Mouse (Mus musculus) forebrain, embryonic 15.5 days (tissue): ENCODE measurements around the gene Zfp91. TPM values are rescaled to one million over a fixed set of nuclear protein-coding genes. Genes with fewer than 3 reads are reported as not detected.
"Not testable (repeated sequence)": the region's sequence is repeated elsewhere in the genome, so short reads cannot be mapped to it uniquely, and the experiment has no call there.

Experiments used
- ATAC-seq: fragments of 200-750 bp; cut with Nextera tagmentation; replicated peaks from 2 replicates; pipeline ENCODE4 v1.8.0; 2017; ENCODE audit warnings: mild to moderate bottlenecking, moderate TSS enrichment, moderate library complexity
- H3K27ac ChIP-seq: fragments of 300-500 bp; sonication (generic); replicated peaks from 2 replicates; pipeline ENCODE4 v1.5.1; 2015; ENCODE audit warnings: mild to moderate bottlenecking, inconsistent platforms
- H3K27me3 ChIP-seq: fragments of 300-500 bp; sonication (generic); 2 replicates; pipeline ENCODE4 v1.6.1; 2015; ENCODE audit warnings: inconsistent platforms
- H3K36me3 ChIP-seq: fragments of 300-500 bp; sonication (generic); 2 replicates; pipeline ENCODE4 v1.6.1; 2015; ENCODE audit warnings: mild to moderate bottlenecking, inconsistent platforms
- H3K4me1 ChIP-seq: fragments of 300-500 bp; sonication (generic); 2 replicates; pipeline ENCODE4 v1.6.1; 2015; ENCODE audit warnings: inconsistent platforms
- H3K4me2 ChIP-seq: fragments of 300-500 bp; sonication (generic); replicated peaks from 2 replicates; pipeline ENCODE4 v1.6.1; 2015; ENCODE audit warnings: mild to moderate bottlenecking, inconsistent platforms
- H3K4me3 ChIP-seq: fragments of 300-500 bp; sonication (generic); 2 replicates; pipeline ENCODE4 v1.5.1; 2015; ENCODE audit warnings: mild to moderate bottlenecking, inconsistent platforms
- H3K9ac ChIP-seq: fragments of 300-500 bp; sonication (generic); replicated peaks from 2 replicates; pipeline ENCODE4 v1.6.1; 2015; ENCODE audit warnings: mild to moderate bottlenecking, inconsistent platforms
- H3K9me3 ChIP-seq: fragments of 300-500 bp; sonication (generic); 2 replicates; pipeline ENCODE4 v1.6.1; 2016; ENCODE audit warnings: inconsistent platforms
- WGBS: fragments of 180-500 bp; shearing (Covaris S2); methylation state at CpG from one replicate; pipeline ENCODE4 v1.1.7; 2015; ENCODE audit warnings: mixed read lengths; 5-methylcytosine and 5-hydroxymethylcytosine counted together
- polyA plus RNA-seq: library from polyadenylated mRNA; unstranded; fragments of >200 nt; fragmentation: Nextera tagmentation; extraction: Ambion mirVana; gene quantifications from 2 replicates; pipeline ENCODE4 v1.2.1, GENCODE M21; 2015

Zfp91 gene
- polyA plus RNA-seq, 1 experiment from 2014 or later, result 15.6 TPM

DNA sequence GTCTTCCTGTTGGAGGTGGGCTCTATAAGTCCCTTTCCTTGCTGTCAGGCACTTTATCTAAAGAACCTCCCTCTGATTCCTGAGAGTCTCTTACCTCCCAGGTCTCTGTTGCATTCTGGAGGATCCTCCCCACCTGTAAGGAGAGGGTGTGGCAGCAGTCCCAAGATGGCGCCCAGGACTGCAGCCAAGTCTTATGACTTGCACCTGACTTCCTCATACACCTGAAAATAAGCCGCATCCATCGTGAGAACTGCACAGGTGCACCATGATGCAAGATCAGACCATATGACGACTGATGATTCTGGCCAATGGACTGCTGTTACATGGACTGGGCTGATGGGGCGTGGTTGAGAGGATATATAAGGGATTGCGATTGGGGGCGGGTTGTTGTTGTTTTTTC, 74.3 kb downstream of the Zfp91 start:
- ATAC-seq, H3K9me3 ChIP-seq, H3K4me3 ChIP-seq, H3K4me2 ChIP-seq, H3K4me1 ChIP-seq, H3K36me3 ChIP-seq, H3K9ac ChIP-seq, H3K27me3 ChIP-seq, H3K27ac ChIP-seq: not testable (repeated sequence)
- WGBS, result 92% methylated on average over 7 of the region's 7 CpGs

- H3K36me3 ChIP-seq, H3K4me3 ChIP-seq, ATAC-seq, H3K27ac ChIP-seq, H3K4me1 ChIP-seq, H3K4me2 ChIP-seq, H3K27me3 ChIP-seq, H3K9ac ChIP-seq, H3K9me3 ChIP-seq: not testable (repeated sequence)
- WGBS, result 88% methylated on average over 5 of the region's 5 CpGs
These were observed 75.0 kb downstream of the Zfp91 start for GRCm38 (mm10) chr19:12720919-12721318.

- WGBS, result 74% methylated on average over 2 of the region's 2 CpGs
- no peak overlapping the region for H3K4me2 ChIP-seq
- no peak for ATAC-seq
These were observed 75.5 kb downstream of the Zfp91 start for GRCm38 (mm10) chr19:12720463-12720862.

DNA sequence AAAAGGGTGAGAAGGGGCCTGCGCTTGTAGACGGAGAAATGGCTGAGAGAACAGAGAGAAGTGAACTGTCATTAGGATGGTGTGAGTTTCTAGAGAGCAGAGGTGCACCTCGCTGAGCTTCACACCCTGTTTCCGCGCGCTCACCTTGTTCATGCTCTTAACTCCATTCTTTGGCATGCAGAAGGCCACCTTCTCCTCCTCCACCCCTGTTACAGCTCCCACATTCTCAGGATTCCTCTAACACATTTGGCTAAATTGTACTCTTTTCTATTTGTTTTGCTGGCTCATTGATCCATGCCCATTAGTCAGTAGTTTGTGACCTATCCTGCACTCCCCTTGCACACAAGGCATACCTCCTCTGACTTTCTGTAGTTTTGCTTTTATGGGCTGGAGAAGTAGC, 76.7 kb downstream of the Zfp91 start:
- Histone ChIP-seq H3K9ac (no peak overlapping the region), H3K27ac (no peak overlapping the region), H3K9me3 (no peaks in the 10 kb centered on the region), H3K4me3 (no peak overlapping the region), H3K4me2 (no peak overlapping the region), H3K27me3 (no peaks in the 10 kb centered on the region), H3K4me1 (no peaks in the 10 kb centered on the region), H3K36me3 (no peaks in the 10 kb centered on the region)
- 91% methylated on average over 6 of the region's 6 CpGs for WGBS
- ATAC-seq, result no peak

More at GRCm38 (mm10) chr19:12720463-12720862, 75.5 kb downstream of the Zfp91 start:
- Histone ChIP-seq H3K27ac (no peak overlapping the region), H3K9ac (no peak overlapping the region), H3K4me3 (no peak overlapping the region), H3K27me3 (no peaks in the 10 kb centered on the region), H3K36me3 (no peaks in the 10 kb centered on the region), H3K9me3 (no peaks in the 10 kb centered on the region), H3K4me1 (no peaks in the 10 kb centered on the region)

Other genes with a start within 250 kb of the Zfp91 start
- gene Gm4952, start 196.2 kb downstream of the Zfp91 start, polyA plus RNA-seq, result 0.08 TPM in 1 of 2 replicates, not detected in the other
- not detected in 2 replicates for gene Glyat, start 162.8 kb downstream of the Zfp91 start, polyA plus RNA-seq
- gene Olfr1442, start 125.7 kb downstream of the Zfp91 start, polyA plus RNA-seq, result not detected in 2 replicates
- gene Olfr1443, start 118.0 kb downstream of the Zfp91 start, polyA plus RNA-seq, result not detected in 2 replicates
- gene Keg1, start 100.3 kb downstream of the Zfp91 start, polyA plus RNA-seq, result not detected in 2 replicates
- gene Cntf, start 30.5 kb downstream of the Zfp91 start, polyA plus RNA-seq, result 1.2 and 2.0 TPM in 2 replicates
- gene Lpxn, start 67 bp upstream of the Zfp91 start, polyA plus RNA-seq, result 0.68 and 0.98 TPM in 2 replicates
- gene Gm5244, start 50.6 kb upstream of the Zfp91 start, polyA plus RNA-seq, result not detected in 2 replicates
- gene Olfr1444, start 61.2 kb upstream of the Zfp91 start, polyA plus RNA-seq, result not detected in 2 replicates
- gene Olfr1445, start 87.7 kb upstream of the Zfp91 start, polyA plus RNA-seq, result not detected in 2 replicates
- not detected in 2 replicates for gene Olfr1446, start 97.4 kb upstream of the Zfp91 start, polyA plus RNA-seq
- not detected in 2 replicates for gene Olfr1447, start 107.6 kb upstream of the Zfp91 start, polyA plus RNA-seq
- not detected in 2 replicates for gene Olfr1448, start 128.3 kb upstream of the Zfp91 start, polyA plus RNA-seq
- not detected in 2 replicates for gene Olfr1449, start 134.7 kb upstream of the Zfp91 start, polyA plus RNA-seq
- not detected in 2 replicates for gene Olfr1450, start 154.1 kb upstream of the Zfp91 start, polyA plus RNA-seq
- gene Olfr1451, start 198.9 kb upstream of the Zfp91 start, polyA plus RNA-seq, result not detected in 2 replicates
- gene Olfr1453, start 232.2 kb upstream of the Zfp91 start, polyA plus RNA-seq, result not detected in 2 replicates